In the genomic region with DNA sequence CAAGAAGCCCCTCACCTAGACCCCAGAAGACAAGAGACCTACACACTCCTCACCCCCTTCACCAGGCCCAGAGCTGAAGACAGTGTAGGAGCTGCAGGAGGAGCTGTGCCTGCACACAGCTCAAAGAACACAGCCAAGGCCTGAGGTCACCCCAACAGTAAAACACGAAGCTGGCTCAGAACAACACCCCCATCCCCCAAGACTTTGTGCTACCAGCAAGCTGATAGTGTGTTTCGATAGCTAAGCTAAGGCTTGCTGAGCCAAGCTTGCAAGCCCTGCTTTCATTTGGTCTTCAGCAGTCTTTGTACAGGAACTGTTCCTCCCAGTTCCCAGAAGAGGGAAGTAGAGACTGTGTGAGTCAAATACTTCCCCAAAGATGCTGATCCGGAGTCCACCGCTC, we compare ENCODE assay signal across 8 mouse cellular contexts. TPM values are rescaled to one million over a fixed set of nuclear protein-coding genes. Genes with fewer than 3 reads are reported as not detected.
A peak's percentile ranks its signal among the peaks of the same experiment; 100 is the strongest.
DNase-seq lines count a peak whose midpoint lies in the region.

No protein-coding gene starts in this region.

- no peaks in the 10 kb centered on the region for H3K27me3 ChIP-seq in megakaryocyte, embryonic 14.5 days (replicated peaks)

- intact Hi-C loops in left cerebral cortex, postnatal 25 days (cut with DNase I): loop anchor here (10.0 kb wide), 1 partner anchor 286 kb away; no protein-coding TSS in a partner anchor
- intact Hi-C loops in heart, postnatal 10 days (cut with DNase I): loop anchor here (5.0 to 10.0 kb wide), 2 partner anchors 98 to 286 kb away; no protein-coding TSS in a partner anchor

- no peaks in the 10 kb centered on the region for H3K9me3 ChIP-seq in megakaryocyte, embryonic 14.5 days

- peak; percentile 19 for DNase-seq in adrenal gland, postnatal 10 days
- no peak for DNase-seq in adrenal gland, adult 18-20 months (ENCODE audit: low spot score in 2 of 2)
- peak; percentile 17 to 35 for DNase-seq in left cerebral cortex, postnatal 25 days (ENCODE audit: low spot score in 2 of 2)
- no peak for DNase-seq in left cerebral cortex, adult 18-20 months (ENCODE audit: low spot score in 2 of 2)
- peak; percentile 35 to 39 for DNase-seq in heart, postnatal 10 days
- no peak for DNase-seq in thymus, postnatal 25 days
- DNase-seq in right cerebral cortex, postnatal 4 days: no peak

- peaks cover 18% of the 10 kb centered on the region for H3K36me3 ChIP-seq in megakaryocyte, embryonic 14.5 days (replicated peaks; ENCODE audit: low read length)

- H3K4me1 ChIP-seq in megakaryocyte, embryonic 14.5 days: peaks cover 32% of the 10 kb centered on the region

- peak overlapping the region; percentile 21 for H3K4me3 ChIP-seq in megakaryocyte, embryonic 14.5 days (replicated peaks)

RNA-seq across cellular contexts. Expression of gene Kif3b, which starts 7.7 kb away (rescaled TPM):
- 10 to 100 TPM; 18.6 to 20.2 TPM for total RNA-seq in adrenal gland, postnatal 10 days (2021)
- total RNA-seq in adrenal gland, adult 18-20 months (2021): 10 to 100 TPM; 21.4 to 25.3 TPM
- 10 to 100 TPM; 59.3 to 60.2 TPM for total RNA-seq in left cerebral cortex, postnatal 25 days (2021)
- total RNA-seq in left cerebral cortex, adult 18-20 months (2021): 10 to 100 TPM; 53.5 to 56.9 TPM
- total RNA-seq in heart, postnatal 10 days (2021): 10 to 100 TPM; 11.3 to 12.9 TPM
- polyA plus RNA-seq in megakaryocyte, embryonic 14.5 days (2012; ENCODE audit: insufficient read depth, low replicate concordance): 0.89 TPM in 1 of 2 replicates, not detected in the other

RNA-seq across cellular contexts. Expression of gene Asxl1, which starts 46.8 kb away (rescaled TPM):
- total RNA-seq in adrenal gland, postnatal 10 days (2021): 10 to 100 TPM; 23.5 to 30.9 TPM
- 10 to 100 TPM; 15.4 to 20.9 TPM for total RNA-seq in adrenal gland, adult 18-20 months (2021)
- total RNA-seq in left cerebral cortex, postnatal 25 days (2021): 10 to 100 TPM; 33.9 to 36.3 TPM
- 10 to 100 TPM; 34.6 to 36.5 TPM for total RNA-seq in left cerebral cortex, adult 18-20 months (2021)
- total RNA-seq in heart, postnatal 10 days (2021): 10 to 100 TPM; 27.5 to 30.3 TPM
- 1.3 and 2.1 TPM in 2 replicates for polyA plus RNA-seq in megakaryocyte, embryonic 14.5 days (2012; ENCODE audit: insufficient read depth, low replicate concordance)

RNA-seq across cellular contexts. Expression of gene Pofut1, which starts 57.5 kb away (rescaled TPM):
- 10 to 100 TPM; 24.2 to 38.0 TPM for total RNA-seq in adrenal gland, postnatal 10 days (2021)
- total RNA-seq in adrenal gland, adult 18-20 months (2021): 10 to 100 TPM; 35.7 to 47.9 TPM
- total RNA-seq in left cerebral cortex, postnatal 25 days (2021): 10 to 100 TPM; 13.6 to 15.3 TPM
- 10 to 100 TPM; 13.8 to 15.8 TPM for total RNA-seq in left cerebral cortex, adult 18-20 months (2021)
- 10 to 100 TPM; 19.2 to 22.5 TPM for total RNA-seq in heart, postnatal 10 days (2021)
- 2.1 and 3.0 TPM in 2 replicates for polyA plus RNA-seq in megakaryocyte, embryonic 14.5 days (2012; ENCODE audit: insufficient read depth, low replicate concordance)

RNA-seq across cellular contexts. Expression of gene Plagl2, which starts 57.6 kb away (rescaled TPM):
- total RNA-seq in adrenal gland, postnatal 10 days (2021): 10 to 100 TPM in 1 of 2 experiments, 1 to 10 TPM in 1; 8.5 to 11.8 TPM
- total RNA-seq in adrenal gland, adult 18-20 months (2021): 1 to 10 TPM; 8.3 to 9.1 TPM
- total RNA-seq in left cerebral cortex, postnatal 25 days (2021): 1 to 10 TPM; 5.3 to 5.7 TPM
- total RNA-seq in left cerebral cortex, adult 18-20 months (2021): 1 to 10 TPM; 5.9 to 6.5 TPM
- 1 to 10 TPM; 5.7 to 7.8 TPM for total RNA-seq in heart, postnatal 10 days (2021)
- polyA plus RNA-seq in megakaryocyte, embryonic 14.5 days (2012; ENCODE audit: insufficient read depth, low replicate concordance): 5.7 and 6.8 TPM in 2 replicates

Comparison
In these comparisons a context has a peak if more than half of its experiments do, and no peak if none do; other contexts are left out.
1. DNase-seq: peak in adrenal gland, postnatal 10 days (single experiment), left cerebral cortex, postnatal 25 days (2 of 2) and heart, postnatal 10 days (2 of 2); none in adrenal gland, adult 18-20 months (0 of 2), left cerebral cortex, adult 18-20 months (0 of 2), thymus, postnatal 25 days (single experiment) and right cerebral cortex, postnatal 4 days (single experiment).